Mouse (Mus musculus): Measurements from ENCODE around the gene Kif16b. TPM values are rescaled to one million over a fixed set of nuclear protein-coding genes. Genes with fewer than 3 reads are reported as not detected.

Gene Kif16b
- polyA plus RNA-seq, 1 experiment from 2014 or later = 6.4 TPM

DNA sequence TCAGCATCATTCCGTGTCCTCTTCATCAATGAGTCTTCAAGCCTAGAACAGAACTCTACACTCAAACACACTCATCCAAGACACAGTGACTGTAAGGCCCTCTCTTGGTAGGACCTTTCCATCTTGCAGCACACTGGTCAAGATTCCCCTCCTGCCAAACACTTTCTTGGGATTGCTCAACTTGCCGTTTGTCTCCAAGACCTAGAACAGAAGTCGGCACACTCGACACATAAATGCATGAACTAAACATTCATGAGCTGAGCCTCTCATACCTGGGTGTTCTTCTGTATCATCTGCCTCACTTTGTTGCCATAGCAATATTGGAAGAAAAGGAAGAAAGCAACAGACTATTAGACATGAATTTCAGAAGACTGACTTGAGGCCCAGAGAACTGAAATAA lies 16.9 kb downstream of the Kif16b start:
- DNase-seq (ENCODE audit: low spot score) (no peak), ATAC-seq (no peak)
- H3K27ac ChIP-seq (ENCODE audit: low read length) = no peak overlapping the region
- H3K4me2 ChIP-seq (replicated peaks; ENCODE audit: low read depth, low read length) = no peak overlapping the region
- H3K27me3 ChIP-seq (replicated peaks; ENCODE audit: insufficient read depth, low read length) = no peaks in the 10 kb centered on the region
- WGBS = 88% methylated on average over 4 of the region's 4 CpGs
- H3K36me3 ChIP-seq (ENCODE audit: insufficient read depth, low read length) = no peaks in the 10 kb centered on the region
- TF ChIP-seq CTCF (IDR thresholded peaks at IDR 0.05) (no peak), EP300 (IDR thresholded peaks at IDR 0.05) (no peak)
- no peaks in the 10 kb centered on the region for H3K9me3 ChIP-seq (ENCODE audit: low read length)
- no peaks in the 10 kb centered on the region for H3K4me1 ChIP-seq (ENCODE audit: insufficient read depth, low read depth, low read length)
- H3K4me3 ChIP-seq (ENCODE audit: low read depth, low read length) = no peak overlapping the region
- H3K9ac ChIP-seq (replicated peaks; ENCODE audit: low read depth) = no peak overlapping the region

DNA sequence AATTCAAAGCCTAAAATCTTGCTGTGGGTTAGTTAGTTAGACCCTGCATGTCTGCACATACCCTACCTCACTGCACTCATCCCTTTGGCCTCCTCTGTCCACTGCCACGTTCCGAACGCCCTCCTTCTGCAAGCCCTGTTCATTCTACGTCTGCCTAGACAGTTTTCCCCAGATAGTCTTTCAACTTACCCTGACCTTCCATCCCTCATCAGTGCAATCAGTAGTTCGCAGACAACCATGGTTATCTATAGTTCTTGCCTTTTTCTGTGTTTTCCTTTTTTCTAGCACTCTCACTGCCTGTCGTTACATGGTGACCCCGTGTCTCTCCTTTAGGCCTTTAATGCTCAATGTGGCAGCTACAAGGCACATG lies 17.7 kb downstream of the Kif16b start:
- no peak for TF ChIP-seq EP300 (IDR thresholded peaks at IDR 0.05)
- TF ChIP-seq CTCF (IDR thresholded peaks at IDR 0.05) = no peak
- 77% methylated on average over 7 of the region's 7 CpGs for WGBS
- no peak for DNase-seq (ENCODE audit: low spot score)
- no peak overlapping the region for H3K4me2 ChIP-seq (replicated peaks; ENCODE audit: low read depth, low read length)
- no peaks in the 10 kb centered on the region for H3K4me1 ChIP-seq (ENCODE audit: insufficient read depth, low read depth, low read length)
- H3K27me3 ChIP-seq (replicated peaks; ENCODE audit: insufficient read depth, low read length) = no peaks in the 10 kb centered on the region
- no peak for ATAC-seq
- H3K9me3 ChIP-seq (ENCODE audit: low read length) = no peaks in the 10 kb centered on the region
- no peak overlapping the region for H3K27ac ChIP-seq (ENCODE audit: low read length)
- H3K4me3 ChIP-seq (ENCODE audit: low read depth, low read length) = no peak overlapping the region
- no peak overlapping the region for H3K9ac ChIP-seq (replicated peaks; ENCODE audit: low read depth)
- no peaks in the 10 kb centered on the region for H3K36me3 ChIP-seq (ENCODE audit: insufficient read depth, low read length)

DNA sequence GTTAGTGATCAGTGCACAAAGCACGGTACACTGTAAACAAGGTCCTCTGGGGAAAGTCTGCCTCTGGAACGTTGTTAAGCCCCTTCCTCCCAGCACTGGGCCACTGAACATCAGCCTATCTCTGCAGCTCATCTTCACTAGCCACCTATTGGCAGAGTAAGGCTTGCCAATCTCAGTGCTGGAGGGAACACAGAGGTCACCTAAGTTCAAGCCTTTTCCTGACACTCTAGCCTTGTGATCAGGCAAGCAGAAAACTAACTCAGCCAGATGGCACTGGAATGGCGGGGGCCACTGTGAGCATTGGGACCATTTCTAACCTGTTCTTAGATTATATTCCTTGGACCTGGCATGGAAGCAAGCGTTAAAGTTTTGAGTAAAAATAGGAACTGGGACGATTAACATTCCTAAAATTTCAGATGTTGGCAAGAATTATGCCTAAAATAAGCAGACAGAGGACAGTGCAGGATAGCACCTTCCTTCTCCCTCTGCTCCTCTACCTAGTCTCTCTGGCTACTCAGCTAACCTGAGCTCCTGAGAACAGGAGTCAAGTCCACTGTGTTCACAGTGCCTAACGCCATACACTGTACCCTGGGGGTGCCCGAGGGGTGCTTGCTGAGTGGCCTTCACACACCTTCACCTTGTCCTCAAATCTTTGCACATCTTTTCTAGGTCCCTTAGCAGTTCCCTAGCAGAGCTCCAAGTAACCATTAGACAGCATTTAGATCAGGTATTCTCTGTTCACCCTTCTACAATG lies 18.3 kb downstream of the Kif16b start:
- whole genome bisulfite sequencing = 59% methylated on average over 7 of the region's 7 CpGs
- Histone ChIP-seq H3K27ac (ENCODE audit: low read length) (no peak overlapping the region), H3K4me1 (ENCODE audit: insufficient read depth, low read depth, low read length) (no peaks in the 10 kb centered on the region), H3K9ac (replicated peaks; ENCODE audit: low read depth) (no peak overlapping the region), H3K4me2 (replicated peaks; ENCODE audit: low read depth, low read length) (no peak overlapping the region), H3K4me3 (ENCODE audit: low read depth, low read length) (no peak overlapping the region), H3K9me3 (ENCODE audit: low read length) (no peaks in the 10 kb centered on the region), H3K27me3 (replicated peaks; ENCODE audit: insufficient read depth, low read length) (no peaks in the 10 kb centered on the region), H3K36me3 (ENCODE audit: insufficient read depth, low read length) (no peaks in the 10 kb centered on the region)
- ATAC-seq (no peak), DNase-seq (ENCODE audit: low spot score) (no peak)
- TF ChIP-seq CTCF (IDR thresholded peaks at IDR 0.05) (no peak), EP300 (IDR thresholded peaks at IDR 0.05) (no peak)

DNA sequence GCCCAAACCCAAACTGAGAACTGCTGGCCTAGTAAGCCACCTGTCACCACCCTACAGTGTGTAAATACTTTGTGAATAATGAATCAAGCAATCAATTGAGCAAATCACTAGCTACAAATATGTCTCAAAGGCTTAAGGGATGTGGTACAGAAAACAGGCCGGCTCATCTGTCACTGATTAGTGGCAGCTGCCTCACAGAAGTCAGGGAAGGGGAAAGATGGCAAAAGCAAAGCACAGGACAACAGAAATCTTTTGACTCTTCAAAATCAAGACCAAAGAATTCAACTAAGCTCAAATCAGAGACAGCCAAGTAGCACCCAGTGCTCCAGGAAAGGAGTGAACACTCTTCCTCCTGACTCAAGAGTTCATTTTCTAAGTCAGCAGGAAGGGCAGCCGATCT lies 18.9 kb downstream of the Kif16b start:
- no peaks in the 10 kb centered on the region for H3K27me3 ChIP-seq (replicated peaks; ENCODE audit: insufficient read depth, low read length)
- ATAC-seq (no peak), DNase-seq (ENCODE audit: low spot score) (no peak)
- H3K9ac ChIP-seq (replicated peaks; ENCODE audit: low read depth) = no peak overlapping the region
- no peak overlapping the region for H3K27ac ChIP-seq (ENCODE audit: low read length)
- 55% methylated on average over 2 of the region's 2 CpGs for WGBS
- H3K36me3 ChIP-seq (ENCODE audit: insufficient read depth, low read length) = no peaks in the 10 kb centered on the region
- H3K4me3 ChIP-seq (ENCODE audit: low read depth, low read length) = no peak overlapping the region
- H3K9me3 ChIP-seq (ENCODE audit: low read length) = no peaks in the 10 kb centered on the region
- TF ChIP-seq CTCF (IDR thresholded peaks at IDR 0.05) = no peak
- no peak for TF ChIP-seq EP300 (IDR thresholded peaks at IDR 0.05)
- no peak overlapping the region for H3K4me2 ChIP-seq (replicated peaks; ENCODE audit: low read depth, low read length)
- no peaks in the 10 kb centered on the region for H3K4me1 ChIP-seq (ENCODE audit: insufficient read depth, low read depth, low read length)

DNA sequence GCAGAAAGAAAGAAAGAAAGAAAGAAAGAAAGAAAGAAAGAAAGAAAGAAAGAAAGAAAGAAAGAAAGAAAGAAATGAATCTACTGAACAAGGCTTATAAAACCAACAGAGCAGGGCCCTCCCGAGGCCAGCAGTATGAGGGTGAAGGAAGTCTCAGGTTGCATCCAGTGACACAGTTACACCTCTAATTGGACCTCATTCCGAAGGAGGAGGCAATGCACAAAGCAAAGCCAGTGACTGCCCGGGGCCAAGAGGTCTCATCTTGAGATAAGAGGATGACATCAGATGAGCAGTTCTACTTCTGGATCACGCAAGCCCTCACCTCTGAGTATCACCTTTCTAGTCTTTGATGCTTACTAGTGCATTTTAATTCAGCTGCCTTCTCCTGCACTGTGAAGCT lies 20.2 kb downstream of the Kif16b start:
- Histone ChIP-seq H3K9ac (replicated peaks; ENCODE audit: low read depth) (no peak overlapping the region), H3K27ac (ENCODE audit: low read length) (no peak overlapping the region), H3K36me3 (ENCODE audit: insufficient read depth, low read length) (no peaks in the 10 kb centered on the region), H3K9me3 (ENCODE audit: low read length) (no peaks in the 10 kb centered on the region), H3K4me2 (replicated peaks; ENCODE audit: low read depth, low read length) (no peak overlapping the region), H3K4me3 (ENCODE audit: low read depth, low read length) (no peak overlapping the region), H3K27me3 (replicated peaks; ENCODE audit: insufficient read depth, low read length) (no peaks in the 10 kb centered on the region), H3K4me1 (ENCODE audit: insufficient read depth, low read depth, low read length) (no peaks in the 10 kb centered on the region)
- ATAC-seq (no peak), DNase-seq (ENCODE audit: low spot score) (no peak)
- TF ChIP-seq EP300 (IDR thresholded peaks at IDR 0.05) = no peak
- 39% methylated on average over 4 of the region's 4 CpGs for WGBS

DNA sequence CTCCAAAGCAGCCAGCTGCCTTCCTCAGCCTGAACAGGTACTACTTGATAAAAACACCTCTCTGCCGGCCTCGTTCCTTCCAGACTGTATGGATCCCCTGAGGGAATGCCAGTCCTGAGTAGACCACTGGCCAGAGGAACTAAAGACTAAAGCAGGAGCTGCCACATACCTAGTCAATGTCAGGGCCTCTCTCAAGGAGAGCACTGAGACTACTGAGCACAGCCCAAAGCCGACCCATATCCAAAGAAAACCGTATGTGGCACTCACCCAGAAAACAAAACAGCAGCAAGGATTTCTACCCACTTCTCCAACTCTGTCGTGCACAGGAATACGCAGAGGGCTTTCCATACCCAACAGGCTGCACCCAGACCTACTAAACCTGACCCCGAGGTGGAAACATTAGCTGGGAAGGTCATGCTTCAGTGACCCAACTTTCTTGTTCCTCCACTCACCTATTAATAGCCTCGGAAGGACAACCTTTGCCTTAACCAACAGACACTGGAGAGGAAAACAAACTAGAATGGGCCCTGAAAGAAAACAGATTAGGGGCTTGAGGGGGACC lies 22.0 kb downstream of the Kif16b start:
- no peaks in the 10 kb centered on the region for H3K27me3 ChIP-seq (replicated peaks; ENCODE audit: insufficient read depth, low read length)
- 69% methylated on average over 8 of the region's 8 CpGs for WGBS
- no peaks in the 10 kb centered on the region for H3K36me3 ChIP-seq (ENCODE audit: insufficient read depth, low read length)
- no peak overlapping the region for H3K4me2 ChIP-seq (replicated peaks; ENCODE audit: low read depth, low read length)
- TF ChIP-seq EP300 (IDR thresholded peaks at IDR 0.05) (no peak), CTCF (IDR thresholded peaks at IDR 0.05) (no peak)
- ATAC-seq (no peak), DNase-seq (ENCODE audit: low spot score) (no peak)
- no peaks in the 10 kb centered on the region for H3K4me1 ChIP-seq (ENCODE audit: insufficient read depth, low read depth, low read length)
- H3K4me3 ChIP-seq (ENCODE audit: low read depth, low read length) = no peak overlapping the region
- no peak overlapping the region for H3K9ac ChIP-seq (replicated peaks; ENCODE audit: low read depth)
- H3K27ac ChIP-seq (ENCODE audit: low read length) = no peak overlapping the region
- H3K9me3 ChIP-seq (ENCODE audit: low read length) = no peaks in the 10 kb centered on the region

Measured in lung, postnatal 0 days (tissue).